Mouse (Mus musculus) right cerebral cortex, postnatal 14 days (tissue): Measurements from ENCODE around the gene Gxylt2.

Source experiments
- DNase-seq: peaks from one replicate; pipeline ENCODE4 v3.0.0; 2022

The Gxylt2 gene

GRCm38 (mm10) chr6:100802381-100803083 is 98.0 kb downstream of the Gxylt2 start:
- no peak for DNase-seq

- no peak for DNase-seq
These were observed 98.7 kb downstream of the Gxylt2 start for GRCm38 (mm10) chr6:100803250-100803649.

GRCm38 (mm10) chr6:100807187-100807586 is 102.7 kb downstream of the Gxylt2 start:
- DNase-seq: no peak

GRCm38 (mm10) chr6:100807746-100808145 is 103.2 kb downstream of the Gxylt2 start:
- no peak for DNase-seq

GRCm38 (mm10) chr6:100808221-100808778 is 103.8 kb downstream of the Gxylt2 start:
- DNase-seq: no peak

- DNase-seq: no peak
These were observed 105.6 kb downstream of the Gxylt2 start for GRCm38 (mm10) chr6:100810117-100810516.

GRCm38 (mm10) chr6:100811731-100812130 is 107.2 kb downstream of the Gxylt2 start:
- no peak for DNase-seq

- DNase-seq: no peak
These were observed 116.8 kb downstream of the Gxylt2 start for GRCm38 (mm10) chr6:100821367-100821766.

GRCm38 (mm10) chr6:100823356-100823755 is 118.8 kb downstream of the Gxylt2 start:
- DNase-seq: no peak

- no peak for DNase-seq
These were observed 119.9 kb downstream of the Gxylt2 start for GRCm38 (mm10) chr6:100824381-100824965.

GRCm38 (mm10) chr6:100826046-100826445 is 121.5 kb downstream of the Gxylt2 start:
- DNase-seq: no peak

GRCm38 (mm10) chr6:100828565-100828964 is 124.0 kb downstream of the Gxylt2 start:
- DNase-seq: no peak

- DNase-seq: no peak
These were observed 125.2 kb downstream of the Gxylt2 start for GRCm38 (mm10) chr6:100829770-100830169.

- DNase-seq: no peak
These were observed 126.7 kb downstream of the Gxylt2 start for GRCm38 (mm10) chr6:100831188-100831587.

- DNase-seq: no peak
These were observed 127.2 kb downstream of the Gxylt2 start for GRCm38 (mm10) chr6:100831751-100832150.

- DNase-seq: peak; percentile 92
These were observed 128.8 kb downstream of the Gxylt2 start, which contains the start of gene Ppp4r2 for GRCm38 (mm10) chr6:100833355-100833754. Gene Ppp4r2 (plus strand): TSS chr6:100833622.

GRCm38 (mm10) chr6:100833811-100834481 is 129.4 kb downstream of the Gxylt2 start:
- DNase-seq: peak; percentile 57

GRCm38 (mm10) chr6:100834489-100835160 is 130.1 kb downstream of the Gxylt2 start:
- DNase-seq: no peak

- no peak for DNase-seq
These were observed 140.5 kb downstream of the Gxylt2 start for GRCm38 (mm10) chr6:100845058-100845457.

GRCm38 (mm10) chr6:100847264-100847663 is 142.7 kb downstream of the Gxylt2 start:
- DNase-seq: no peak

GRCm38 (mm10) chr6:100848682-100849375 is 144.3 kb downstream of the Gxylt2 start:
- DNase-seq: no peak

- DNase-seq: no peak
These were observed 146.1 kb downstream of the Gxylt2 start for GRCm38 (mm10) chr6:100850671-100851081.
